Mouse (Mus musculus): Measurements from ENCODE around the gene Ccser1. TPM values are rescaled to one million over a fixed set of nuclear protein-coding genes. Genes with fewer than 3 reads are reported as not detected.

Ccser1 gene
- polyA plus RNA-seq, 1 experiment from 2014 or later = 6.2 TPM

- no peaks in the 10 kb centered on the region for H3K36me3 ChIP-seq
- DNase-seq (ENCODE audit: low spot score) = no peak
- 90% methylated on average over 6 of the region's 6 CpGs for WGBS
- H3K27ac ChIP-seq = no peak overlapping the region
- H3K9me3 ChIP-seq = no peaks in the 10 kb centered on the region
- H3K27me3 ChIP-seq (ENCODE audit: insufficient read depth, poor library complexity, severe bottlenecking) = no peaks in the 10 kb centered on the region
- H3K4me3 ChIP-seq = no peak overlapping the region
- no peaks in the 10 kb centered on the region for H3K4me1 ChIP-seq (replicated peaks)
Measured at GRCm38 (mm10) chr6:61322328-61322727, 142.2 kb downstream of the Ccser1 start.

GRCm38 (mm10) chr6:61326131-61326530 lies 146.0 kb downstream of the Ccser1 start:
- Histone ChIP-seq H3K4me3 (no peak overlapping the region), H3K27ac (no peak overlapping the region), H3K4me1 (replicated peaks) (no peaks in the 10 kb centered on the region; the same call in 1 of the 2 replicates), H3K36me3 (no peaks in the 10 kb centered on the region), H3K9me3 (no peaks in the 10 kb centered on the region), H3K27me3 (ENCODE audit: insufficient read depth, poor library complexity, severe bottlenecking) (no peaks in the 10 kb centered on the region)
- no peak for DNase-seq (ENCODE audit: low spot score)
- 88% methylated on average over 2 of the region's 2 CpGs for WGBS

- no peaks in the 10 kb centered on the region for H3K9me3 ChIP-seq
- H3K4me1 ChIP-seq (replicated peaks) = no peaks in the 10 kb centered on the region; the same call in 1 of the 2 replicates
- no peak overlapping the region for H3K4me3 ChIP-seq
- DNase-seq (ENCODE audit: low spot score) = no peak
- no peak overlapping the region for H3K27ac ChIP-seq
- no peaks in the 10 kb centered on the region for H3K27me3 ChIP-seq (ENCODE audit: insufficient read depth, poor library complexity, severe bottlenecking)
- no peaks in the 10 kb centered on the region for H3K36me3 ChIP-seq
Measured at GRCm38 (mm10) chr6:61328981-61329380, 148.9 kb downstream of the Ccser1 start.

- no peaks in the 10 kb centered on the region for H3K36me3 ChIP-seq
- 71% methylated on average over 15 of the region's 15 CpGs for WGBS
- no peak for DNase-seq (ENCODE audit: low spot score)
- no peaks in the 10 kb centered on the region; the same call in 1 of the 2 replicates for H3K4me1 ChIP-seq (replicated peaks)
- H3K27me3 ChIP-seq (ENCODE audit: insufficient read depth, poor library complexity, severe bottlenecking) = no peaks in the 10 kb centered on the region
- H3K4me3 ChIP-seq = no peak overlapping the region
- no peaks in the 10 kb centered on the region for H3K9me3 ChIP-seq
- peak overlapping the region; percentile 13; the same call in 1 of the 2 replicates for H3K27ac ChIP-seq
Measured at GRCm38 (mm10) chr6:61329593-61330540, 149.7 kb downstream of the Ccser1 start.

- Histone ChIP-seq H3K36me3 (no peaks in the 10 kb centered on the region), H3K9me3 (no peaks in the 10 kb centered on the region), H3K27ac (no peak overlapping the region), H3K4me3 (no peak overlapping the region), H3K4me1 (replicated peaks) (no peaks in the 10 kb centered on the region; the same call in 1 of the 2 replicates), H3K27me3 (ENCODE audit: insufficient read depth, poor library complexity, severe bottlenecking) (no peaks in the 10 kb centered on the region)
- 96% methylated on average over 1 of the region's 1 CpGs for WGBS
- DNase-seq (ENCODE audit: low spot score) = no peak
Measured at GRCm38 (mm10) chr6:61334466-61334865, 154.3 kb downstream of the Ccser1 start.

GRCm38 (mm10) chr6:61347045-61347838 lies 167.1 kb downstream of the Ccser1 start:
- Histone ChIP-seq H3K9me3 (no peaks in the 10 kb centered on the region), H3K4me1 (replicated peaks) (no peaks in the 10 kb centered on the region), H3K4me3 (no peak overlapping the region), H3K27ac (no peak overlapping the region), H3K36me3 (no peaks in the 10 kb centered on the region), H3K27me3 (ENCODE audit: insufficient read depth, poor library complexity, severe bottlenecking) (no peaks in the 10 kb centered on the region)
- DNase-seq (ENCODE audit: low spot score) = no peak
- 74% methylated on average over 5 of the region's 5 CpGs for WGBS

GRCm38 (mm10) chr6:61363722-61364121 lies 183.6 kb downstream of the Ccser1 start:
- Histone ChIP-seq H3K27me3 (ENCODE audit: insufficient read depth, poor library complexity, severe bottlenecking) (no peaks in the 10 kb centered on the region), H3K9me3 (no peaks in the 10 kb centered on the region), H3K4me3 (no peak overlapping the region), H3K36me3 (no peaks in the 10 kb centered on the region), H3K4me1 (replicated peaks) (no peaks in the 10 kb centered on the region), H3K27ac (no peak overlapping the region)
- DNase-seq (ENCODE audit: low spot score) = no peak
- 87% methylated on average over 5 of the region's 5 CpGs for WGBS

- 26% methylated on average over 3 of the region's 3 CpGs for WGBS
- Histone ChIP-seq H3K9me3 (no peaks in the 10 kb centered on the region), H3K27me3 (ENCODE audit: insufficient read depth, poor library complexity, severe bottlenecking) (no peaks in the 10 kb centered on the region), H3K4me3 (no peak overlapping the region), H3K4me1 (replicated peaks) (no peaks in the 10 kb centered on the region), H3K36me3 (no peaks in the 10 kb centered on the region), H3K27ac (no peak overlapping the region)
- DNase-seq (ENCODE audit: low spot score) = no peak
Measured at GRCm38 (mm10) chr6:61382526-61382925, 202.4 kb downstream of the Ccser1 start.

- H3K27ac ChIP-seq = no peak overlapping the region
- H3K36me3 ChIP-seq = no peaks in the 10 kb centered on the region
- H3K9me3 ChIP-seq = no peaks in the 10 kb centered on the region
- 58% methylated on average over 3 of the region's 3 CpGs for WGBS
- DNase-seq (ENCODE audit: low spot score) = no peak
- no peaks in the 10 kb centered on the region for H3K27me3 ChIP-seq (ENCODE audit: insufficient read depth, poor library complexity, severe bottlenecking)
- no peak overlapping the region for H3K4me3 ChIP-seq
- no peaks in the 10 kb centered on the region for H3K4me1 ChIP-seq (replicated peaks)
Measured at GRCm38 (mm10) chr6:61382991-61383390, 202.9 kb downstream of the Ccser1 start.

GRCm38 (mm10) chr6:61387046-61387445 lies 206.9 kb downstream of the Ccser1 start:
- WGBS = 85% methylated on average over 1 of the region's 1 CpGs
- no peaks in the 10 kb centered on the region for H3K27me3 ChIP-seq (ENCODE audit: insufficient read depth, poor library complexity, severe bottlenecking)

GRCm38 (mm10) chr6:61427490-61427889 lies 247.4 kb downstream of the Ccser1 start:
- Histone ChIP-seq H3K9me3 (no peaks in the 10 kb centered on the region), H3K4me1 (replicated peaks) (peaks cover 22% of the 10 kb centered on the region), H3K27me3 (ENCODE audit: insufficient read depth, poor library complexity, severe bottlenecking) (no peaks in the 10 kb centered on the region), H3K36me3 (no peaks in the 10 kb centered on the region), H3K4me3 (no peak overlapping the region), H3K27ac (no peak overlapping the region)
- WGBS = 90% methylated on average over 2 of the region's 2 CpGs
- no peak for DNase-seq (ENCODE audit: low spot score)

More at GRCm38 (mm10) chr6:61387046-61387445, 206.9 kb downstream of the Ccser1 start:
- Histone ChIP-seq H3K36me3 (no peaks in the 10 kb centered on the region), H3K9me3 (no peaks in the 10 kb centered on the region), H3K4me1 (replicated peaks) (no peaks in the 10 kb centered on the region), H3K4me3 (no peak overlapping the region), H3K27ac (no peak overlapping the region)
- DNase-seq (ENCODE audit: low spot score) = no peak

GRCm38 (mm10) chr6:61430881-61431725 lies 251.0 kb downstream of the Ccser1 start:
- peak; percentile 16 for DNase-seq (ENCODE audit: low spot score)
- WGBS = 14% methylated on average over 5 of the region's 5 CpGs
- H3K9me3 ChIP-seq = no peaks in the 10 kb centered on the region
- peaks cover 26% of the 10 kb centered on the region for H3K4me1 ChIP-seq (replicated peaks)
- peak overlapping the region; percentile 75 for H3K27ac ChIP-seq
- H3K27me3 ChIP-seq (ENCODE audit: insufficient read depth, poor library complexity, severe bottlenecking) = no peaks in the 10 kb centered on the region
- H3K36me3 ChIP-seq = no peaks in the 10 kb centered on the region
- peak overlapping the region; percentile 13; the same call in 1 of the 2 replicates for H3K4me3 ChIP-seq

All from hindbrain, embryonic 10.5 days (tissue).